Comparison of ENCODE assay signal across 15 mouse cellular contexts in the genomic region with DNA sequence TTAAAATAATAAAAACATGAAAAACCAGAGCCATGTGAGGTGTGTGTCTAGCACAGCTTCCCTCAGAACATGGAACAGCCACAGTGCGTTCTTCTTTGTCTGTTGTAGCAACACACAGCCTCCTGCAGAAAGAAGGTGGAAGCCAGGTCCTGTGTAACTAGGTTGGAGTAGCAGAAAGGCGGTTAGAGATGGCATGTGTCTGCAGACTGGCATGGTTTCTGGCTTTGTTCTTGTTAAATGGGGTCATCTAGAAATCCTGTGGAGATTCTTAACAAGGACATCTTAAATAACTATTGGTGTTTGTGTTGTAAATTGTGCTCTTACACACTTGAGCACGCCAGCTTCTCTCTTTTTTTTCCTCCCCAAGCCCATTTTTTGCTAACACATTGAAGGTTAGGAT.
DNase-seq lines count a peak whose midpoint lies in the region; ATAC-seq and TF ChIP-seq lines count a peak whose summit lies in the region.
"Had no signal": no experiment of that assay in that cellular context is flagged by ENCODE, and none has a peak within 500 bp of the region (broad histone marks: within the 10 kb centered on the region; RNA-seq: fewer than 3 reads in every experiment).

No protein-coding gene starts in this region.

- TF ChIP-seq CTCF in forebrain, postnatal 0 days (IDR thresholded peaks at IDR 0.05; ENCODE audit: low read depth) = no peak

- H3K27ac ChIP-seq in hindbrain, embryonic 10.5 days = peak overlapping the region; percentile 96
- H3K27ac ChIP-seq in hindbrain, embryonic 13.5 days = no peak overlapping the region
- peak overlapping the region; percentile 89 for H3K27ac ChIP-seq in neural tube, embryonic 11.5 days (ENCODE audit: low read depth, low read length)
- H3K27ac ChIP-seq in neural tube, embryonic 15.5 days (replicated peaks) = no peak overlapping the region
- H3K27ac ChIP-seq in forebrain, postnatal 0 days (ENCODE audit: low read depth, low read length) = peak overlapping the region; percentile 89
- H3K27ac ChIP-seq: gastrocnemius, adult 2 months; heart, adult 2 months; liver, embryonic 12.5 days; stomach, embryonic 15.5 days had no signal

- intact Hi-C loops in gastrocnemius, postnatal 14 days (cut with DNase I; ENCODE audit: low total_unique reads) = loop anchor here (10.0 kb wide), 1 partner anchor 179 kb away; no protein-coding TSS in a partner anchor

- no peak for ATAC-seq in hindbrain, embryonic 13.5 days (ENCODE audit: low FRiP score)
- ATAC-seq in neural tube, embryonic 11.5 days (ENCODE audit: insufficient read depth, low FRiP score, low TSS enrichment) = no peak
- no peak for ATAC-seq in neural tube, embryonic 15.5 days (ENCODE audit: low FRiP score)
- no peak for ATAC-seq in forebrain, postnatal 0 days
- ATAC-seq: lung, postnatal 0 days had no signal

- 81% methylated on average over 3 of the region's 3 CpGs for WGBS in hindbrain, embryonic 10.5 days
- 64% methylated on average over 3 of the region's 3 CpGs for WGBS in hindbrain, embryonic 13.5 days
- 74% methylated on average over 3 of the region's 3 CpGs for WGBS in neural tube, embryonic 11.5 days
- 62% methylated on average over 3 of the region's 3 CpGs for WGBS in neural tube, embryonic 15.5 days
- 40% methylated on average over 3 of the region's 3 CpGs for WGBS in forebrain, postnatal 0 days

- H3K4me1 ChIP-seq in hindbrain, embryonic 10.5 days (replicated peaks) = peaks cover 88% of the 10 kb centered on the region
- peaks cover 76% of the 10 kb centered on the region for H3K4me1 ChIP-seq in hindbrain, embryonic 13.5 days (replicated peaks)
- H3K4me1 ChIP-seq in neural tube, embryonic 11.5 days (ENCODE audit: control insufficient read depth, insufficient read depth, low read length) = peaks cover 62% of the 10 kb centered on the region
- H3K4me1 ChIP-seq in neural tube, embryonic 15.5 days = peaks cover 52% of the 10 kb centered on the region
- H3K4me1 ChIP-seq in forebrain, postnatal 0 days (ENCODE audit: insufficient read depth) = peaks cover 41% of the 10 kb centered on the region

- no peak for DNase-seq in hindbrain, embryonic 10.5 days (ENCODE audit: low spot score)
- no peak for DNase-seq in neural tube, embryonic 11.5 days (ENCODE audit: low spot score)
- no peak for DNase-seq in forebrain, postnatal 0 days
- DNase-seq in thymus, postnatal 14 days = no peak
- DNase-seq in embryo, embryonic 9.5 days (ENCODE audit: extremely low spot score) = no peak
- DNase-seq in gastrocnemius, postnatal 14 days = no peak
- DNase-seq: gastrocnemius, adult 2 months had no signal

- H3K9me3 ChIP-seq in hindbrain, embryonic 10.5 days = no peaks in the 10 kb centered on the region
- H3K9me3 ChIP-seq in hindbrain, embryonic 13.5 days = no peaks in the 10 kb centered on the region
- H3K9me3 ChIP-seq in neural tube, embryonic 11.5 days (ENCODE audit: control insufficient read depth, low read length) = no peaks in the 10 kb centered on the region
- H3K9me3 ChIP-seq in neural tube, embryonic 15.5 days (replicated peaks) = no peaks in the 10 kb centered on the region
- no peaks in the 10 kb centered on the region for H3K9me3 ChIP-seq in forebrain, postnatal 0 days (ENCODE audit: low read length)
- H3K9me3 ChIP-seq: embryonic facial prominence, embryonic 12.5 days; liver, embryonic 12.5 days; neural tube, embryonic 13.5 days; stomach, embryonic 15.5 days had no signal

- no peak overlapping the region for H3K9ac ChIP-seq in hindbrain, embryonic 13.5 days
- H3K9ac ChIP-seq in neural tube, embryonic 11.5 days (ENCODE audit: low read length) = no peak overlapping the region
- H3K9ac ChIP-seq in neural tube, embryonic 15.5 days (replicated peaks) = no peak overlapping the region
- no peak overlapping the region for H3K9ac ChIP-seq in forebrain, postnatal 0 days
- H3K9ac ChIP-seq: embryonic facial prominence, embryonic 12.5 days; liver, embryonic 12.5 days; neural tube, embryonic 13.5 days; stomach, embryonic 15.5 days had no signal

- H3K36me3 ChIP-seq in hindbrain, embryonic 10.5 days = no peaks in the 10 kb centered on the region
- no peaks in the 10 kb centered on the region for H3K36me3 ChIP-seq in hindbrain, embryonic 13.5 days
- no peaks in the 10 kb centered on the region for H3K36me3 ChIP-seq in neural tube, embryonic 11.5 days (ENCODE audit: control insufficient read depth, insufficient read depth, low read length)
- no peaks in the 10 kb centered on the region for H3K36me3 ChIP-seq in neural tube, embryonic 15.5 days
- no peaks in the 10 kb centered on the region for H3K36me3 ChIP-seq in forebrain, postnatal 0 days (ENCODE audit: insufficient read depth)
- H3K36me3 ChIP-seq: embryonic facial prominence, embryonic 12.5 days; liver, embryonic 12.5 days; neural tube, embryonic 13.5 days; stomach, embryonic 15.5 days had no signal

- no peak overlapping the region for H3K4me3 ChIP-seq in hindbrain, embryonic 10.5 days
- no peak overlapping the region for H3K4me3 ChIP-seq in hindbrain, embryonic 13.5 days
- H3K4me3 ChIP-seq in neural tube, embryonic 11.5 days (ENCODE audit: low read depth, low read length) = no peak overlapping the region
- no peak overlapping the region for H3K4me3 ChIP-seq in neural tube, embryonic 15.5 days (replicated peaks)
- no peak overlapping the region for H3K4me3 ChIP-seq in forebrain, postnatal 0 days (ENCODE audit: low read depth, low read length)
- H3K4me3 ChIP-seq: embryonic facial prominence, embryonic 12.5 days; heart, adult 2 months; neural tube, embryonic 13.5 days; stomach, embryonic 15.5 days had no signal

- no peak overlapping the region for H3K4me2 ChIP-seq in hindbrain, embryonic 13.5 days
- H3K4me2 ChIP-seq in neural tube, embryonic 11.5 days (ENCODE audit: low read depth) = no peak overlapping the region
- H3K4me2 ChIP-seq in neural tube, embryonic 15.5 days = no peak overlapping the region
- no peak overlapping the region for H3K4me2 ChIP-seq in forebrain, postnatal 0 days (ENCODE audit: low read depth)
- H3K4me2 ChIP-seq: stomach, embryonic 15.5 days had no signal

- no peaks in the 10 kb centered on the region for H3K27me3 ChIP-seq in hindbrain, embryonic 10.5 days (ENCODE audit: insufficient read depth, poor library complexity, severe bottlenecking)
- H3K27me3 ChIP-seq in hindbrain, embryonic 13.5 days = no peaks in the 10 kb centered on the region
- H3K27me3 ChIP-seq in neural tube, embryonic 11.5 days (ENCODE audit: control insufficient read depth, insufficient read depth, low read length) = no peaks in the 10 kb centered on the region
- H3K27me3 ChIP-seq in neural tube, embryonic 15.5 days (replicated peaks) = peaks cover 4% of the 10 kb centered on the region; the same call in 1 of the 2 replicates
- no peaks in the 10 kb centered on the region for H3K27me3 ChIP-seq in forebrain, postnatal 0 days (ENCODE audit: insufficient read depth, low read length)
- H3K27me3 ChIP-seq: liver, embryonic 12.5 days; stomach, embryonic 15.5 days had no signal

Comparison
In these comparisons a context has a peak if more than half of its experiments do, and no peak if none do; other contexts are left out.
1. H3K27ac ChIP-seq: peak in hindbrain, embryonic 10.5 days (single experiment), neural tube, embryonic 11.5 days (single experiment) and forebrain, postnatal 0 days (single experiment); none in hindbrain, embryonic 13.5 days (single experiment) and neural tube, embryonic 15.5 days (single experiment).